Mouse (Mus musculus): Measurements from ENCODE around the gene Ascl5. TPM values are rescaled to one million over a fixed set of nuclear protein-coding genes. Genes with fewer than 3 reads are reported as not detected.

Ascl5 gene
- polyA plus RNA-seq, 1 experiment from 2014 or later: not detected

- Histone ChIP-seq H3K27ac (no peak overlapping the region), H3K27me3 (ENCODE audit: low read depth, poor library complexity, severe bottlenecking) (no peaks in the 10 kb centered on the region), H3K9me3 (replicated peaks) (no peaks in the 10 kb centered on the region), H3K4me3 (no peak overlapping the region), H3K36me3 (no peaks in the 10 kb centered on the region), H3K4me1 (peaks cover 5% of the 10 kb centered on the region; the same call in 1 of the 2 replicates)
- 60% methylated on average over 9 of the region's 9 CpGs for WGBS
- no peak for DNase-seq (ENCODE audit: low spot score)
Measured at GRCm38 (mm10) chr1:136061041-136061789, 10.6 kb downstream of the Ascl5 start.

- DNase-seq (ENCODE audit: low spot score): no peak
- Histone ChIP-seq H3K4me1 (peaks cover 5% of the 10 kb centered on the region; the same call in 1 of the 2 replicates), H3K27ac (no peak overlapping the region), H3K4me3 (no peak overlapping the region), H3K36me3 (no peaks in the 10 kb centered on the region), H3K9me3 (replicated peaks) (no peaks in the 10 kb centered on the region), H3K27me3 (ENCODE audit: low read depth, poor library complexity, severe bottlenecking) (no peaks in the 10 kb centered on the region)
- whole genome bisulfite sequencing: 90% methylated on average over 7 of the region's 7 CpGs
Measured at GRCm38 (mm10) chr1:136061790-136062141, 11.2 kb downstream of the Ascl5 start.

- 75% methylated on average over 5 of the region's 5 CpGs for WGBS
Measured at GRCm38 (mm10) chr1:136063991-136064390, 13.4 kb downstream of the Ascl5 start.

GRCm38 (mm10) chr1:136066621-136067020 is 16.0 kb downstream of the Ascl5 start:
- DNase-seq (ENCODE audit: low spot score): no peak
- no peaks in the 10 kb centered on the region for H3K4me1 ChIP-seq
- H3K27me3 ChIP-seq (ENCODE audit: low read depth, poor library complexity, severe bottlenecking): no peaks in the 10 kb centered on the region
- H3K27ac ChIP-seq: no peak overlapping the region
- H3K4me3 ChIP-seq: no peak overlapping the region
- H3K9me3 ChIP-seq (replicated peaks): no peaks in the 10 kb centered on the region
- no peaks in the 10 kb centered on the region for H3K36me3 ChIP-seq
- WGBS: 61% methylated on average over 1 of the region's 1 CpGs

More at GRCm38 (mm10) chr1:136063991-136064390, 13.4 kb downstream of the Ascl5 start:
- Histone ChIP-seq H3K27ac (no peak overlapping the region), H3K27me3 (ENCODE audit: low read depth, poor library complexity, severe bottlenecking) (no peaks in the 10 kb centered on the region), H3K4me3 (no peak overlapping the region), H3K9me3 (replicated peaks) (no peaks in the 10 kb centered on the region), H3K36me3 (no peaks in the 10 kb centered on the region), H3K4me1 (peaks cover 3% of the 10 kb centered on the region; the same call in 1 of the 2 replicates)
- DNase-seq (ENCODE audit: low spot score): no peak

- no peak for DNase-seq (ENCODE audit: low spot score)
Measured at GRCm38 (mm10) chr1:136067579-136067978, 17.0 kb downstream of the Ascl5 start.

GRCm38 (mm10) chr1:136076086-136076485 is 25.5 kb downstream of the Ascl5 start:
- WGBS: 8% methylated on average over 3 of the region's 3 CpGs
- Histone ChIP-seq H3K9me3 (replicated peaks) (no peaks in the 10 kb centered on the region), H3K4me3 (no peak overlapping the region), H3K27me3 (ENCODE audit: low read depth, poor library complexity, severe bottlenecking) (0 out of 2 replicates have a peak, but pooled peaks cover 5% of the 10 kb centered on the region), H3K27ac (no peak overlapping the region), H3K36me3 (no peaks in the 10 kb centered on the region), H3K4me1 (no peaks in the 10 kb centered on the region)
- DNase-seq (ENCODE audit: low spot score): peak; percentile 39

More at GRCm38 (mm10) chr1:136067579-136067978, 17.0 kb downstream of the Ascl5 start:
- H3K4me3 ChIP-seq: no peak overlapping the region
- H3K27me3 ChIP-seq (ENCODE audit: low read depth, poor library complexity, severe bottlenecking): no peaks in the 10 kb centered on the region
- H3K27ac ChIP-seq: no peak overlapping the region
- H3K9me3 ChIP-seq (replicated peaks): no peaks in the 10 kb centered on the region
- WGBS: 78% methylated on average over 3 of the region's 3 CpGs
- H3K36me3 ChIP-seq: no peaks in the 10 kb centered on the region
- H3K4me1 ChIP-seq: no peaks in the 10 kb centered on the region

- 69% methylated on average over 4 of the region's 4 CpGs for WGBS
- H3K36me3 ChIP-seq: no peaks in the 10 kb centered on the region
- H3K4me1 ChIP-seq: no peaks in the 10 kb centered on the region
- no peak overlapping the region for H3K27ac ChIP-seq
- no peaks in the 10 kb centered on the region for H3K9me3 ChIP-seq (replicated peaks)
- H3K27me3 ChIP-seq (ENCODE audit: low read depth, poor library complexity, severe bottlenecking): 0 out of 2 replicates have a peak, but pooled peaks cover 5% of the 10 kb centered on the region
- no peak for DNase-seq (ENCODE audit: low spot score)
- no peak overlapping the region for H3K4me3 ChIP-seq
Measured at GRCm38 (mm10) chr1:136077656-136078055, 27.1 kb downstream of the Ascl5 start.

- no peak overlapping the region for H3K4me3 ChIP-seq
- 0 out of 2 replicates have a peak, but pooled peaks cover 5% of the 10 kb centered on the region for H3K27me3 ChIP-seq (ENCODE audit: low read depth, poor library complexity, severe bottlenecking)
- no peaks in the 10 kb centered on the region for H3K9me3 ChIP-seq (replicated peaks)
- no peaks in the 10 kb centered on the region for H3K36me3 ChIP-seq
- H3K27ac ChIP-seq: no peak overlapping the region
- DNase-seq (ENCODE audit: low spot score): no peak
- H3K4me1 ChIP-seq: no peaks in the 10 kb centered on the region
- WGBS: 92% methylated on average over 1 of the region's 1 CpGs
Measured at GRCm38 (mm10) chr1:136081161-136081560, 30.6 kb downstream of the Ascl5 start.

- Histone ChIP-seq H3K4me1 (no peaks in the 10 kb centered on the region), H3K27ac (no peak overlapping the region), H3K9me3 (replicated peaks) (no peaks in the 10 kb centered on the region), H3K4me3 (no peak overlapping the region), H3K27me3 (ENCODE audit: low read depth, poor library complexity, severe bottlenecking) (no peaks in the 10 kb centered on the region), H3K36me3 (no peaks in the 10 kb centered on the region)
- DNase-seq (ENCODE audit: low spot score): no peak
- WGBS: 86% methylated on average over 3 of the region's 3 CpGs
Measured at GRCm38 (mm10) chr1:136085988-136086685, 35.5 kb downstream of the Ascl5 start.

- Histone ChIP-seq H3K27me3 (ENCODE audit: low read depth, poor library complexity, severe bottlenecking) (no peaks in the 10 kb centered on the region), H3K4me3 (no peak overlapping the region), H3K4me1 (no peaks in the 10 kb centered on the region), H3K36me3 (no peaks in the 10 kb centered on the region), H3K27ac (no peak overlapping the region), H3K9me3 (replicated peaks) (no peaks in the 10 kb centered on the region)
- 83% methylated on average over 9 of the region's 9 CpGs for WGBS
- DNase-seq (ENCODE audit: low spot score): no peak
Measured at GRCm38 (mm10) chr1:136089368-136090165, 39.0 kb downstream of the Ascl5 start.

- DNase-seq (ENCODE audit: low spot score): no peak
- no peaks in the 10 kb centered on the region for H3K4me1 ChIP-seq
- H3K27ac ChIP-seq: no peak overlapping the region
- no peaks in the 10 kb centered on the region for H3K27me3 ChIP-seq (ENCODE audit: low read depth, poor library complexity, severe bottlenecking)
- WGBS: 61% methylated on average over 3 of the region's 3 CpGs
- no peaks in the 10 kb centered on the region for H3K36me3 ChIP-seq
- no peak overlapping the region for H3K4me3 ChIP-seq
- no peaks in the 10 kb centered on the region for H3K9me3 ChIP-seq (replicated peaks)
Measured at GRCm38 (mm10) chr1:136093726-136094125, 43.1 kb downstream of the Ascl5 start.

GRCm38 (mm10) chr1:136094807-136095206 is 44.2 kb downstream of the Ascl5 start:
- no peak for DNase-seq (ENCODE audit: low spot score)
- no peaks in the 10 kb centered on the region for H3K4me1 ChIP-seq
- no peaks in the 10 kb centered on the region for H3K9me3 ChIP-seq (replicated peaks)
- H3K36me3 ChIP-seq: no peaks in the 10 kb centered on the region
- no peak overlapping the region for H3K27ac ChIP-seq
- no peaks in the 10 kb centered on the region for H3K27me3 ChIP-seq (ENCODE audit: low read depth, poor library complexity, severe bottlenecking)
- 82% methylated on average over 5 of the region's 5 CpGs for WGBS
- no peak overlapping the region for H3K4me3 ChIP-seq
